Mouse (Mus musculus) embryo, embryonic 10.5 days (tissue): ENCODE measurements at regions not wholly inside any gene's neighbourhood (a gene's known extent, or its start where the extent isn't known, plus 50 kb on each side); places are given as distances from the start of the nearest gene placed in this dataset.

ENCODE experiments used
- DNase-seq: peaks from one replicate; pipeline ENCODE4 v3.0.0-alpha.2; 2015; ENCODE audit warnings: low spot score

DNA sequence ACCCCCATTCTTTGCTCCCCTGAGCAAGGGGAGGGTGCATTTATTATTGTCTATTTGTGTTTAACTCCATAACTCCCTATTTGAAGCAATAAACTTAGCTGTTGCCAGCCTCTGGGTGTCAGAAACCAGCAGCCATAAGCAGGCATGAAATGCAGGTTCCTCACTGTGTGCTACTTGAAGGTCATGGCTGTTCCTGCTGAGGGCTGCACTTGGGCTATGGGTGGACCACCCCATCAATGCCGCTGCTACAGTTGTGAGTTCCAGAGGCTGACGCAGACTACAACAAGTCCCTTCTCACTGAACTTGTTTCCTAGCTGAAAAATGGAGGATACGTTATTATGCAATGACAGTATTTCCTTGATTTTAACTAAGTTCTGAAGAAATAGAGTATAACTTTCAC lies 86.7 kb upstream of the N4bp1 start:
- DNase-seq = no peak

GRCm38 (mm10) chr8:86969051-86969450 lies 84.0 kb upstream of the N4bp1 start:
- DNase-seq = no peak

GRCm38 (mm10) chr8:86967891-86968311 lies 82.8 kb upstream of the N4bp1 start:
- peak; percentile 61 for DNase-seq

DNA sequence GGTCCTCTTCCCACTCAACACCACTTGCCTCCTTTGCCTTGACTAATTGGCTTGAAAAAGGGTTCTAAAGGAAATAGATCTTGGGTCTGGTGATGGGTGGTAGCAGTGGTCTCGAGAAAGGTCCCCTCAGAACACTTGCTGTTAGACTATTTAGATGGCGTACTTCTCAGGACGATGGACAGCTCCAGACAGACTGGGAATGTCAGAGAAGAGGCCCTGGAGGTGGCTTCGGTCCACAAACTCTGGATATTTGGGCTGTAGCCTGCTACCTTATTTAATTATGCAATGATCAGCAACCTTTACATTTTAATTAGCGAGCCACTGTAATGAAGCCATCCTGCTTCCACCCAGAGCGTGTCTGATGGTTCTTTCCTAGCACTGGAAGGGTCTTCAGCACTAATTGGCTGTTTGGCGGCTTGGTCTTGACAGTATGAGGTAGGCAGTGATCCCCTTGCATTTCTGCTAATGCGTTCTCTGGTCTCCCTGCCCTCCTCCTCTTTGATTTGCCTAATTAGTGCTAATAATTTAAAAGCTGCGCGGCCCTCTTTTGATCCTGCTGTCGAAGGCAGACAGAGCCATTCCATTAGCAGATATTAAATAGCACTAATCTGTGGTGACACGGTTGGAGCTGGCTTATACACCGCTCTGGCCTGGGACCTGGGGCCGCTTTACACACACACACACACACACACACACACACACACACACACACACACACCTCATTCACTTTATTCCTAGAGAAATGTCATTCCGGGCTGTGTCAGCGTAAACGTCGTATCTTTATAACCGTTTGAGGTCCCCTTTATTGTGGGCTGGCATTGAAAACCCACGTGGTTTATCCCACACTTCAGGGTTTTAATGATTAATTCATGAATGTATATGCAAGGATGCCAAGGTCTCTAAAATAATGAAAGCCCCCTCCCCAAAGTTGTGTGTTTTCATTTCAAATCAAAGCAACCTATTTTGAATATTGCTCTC lies 76.4 kb upstream of the N4bp1 start:
- peak; percentile 36 for DNase-seq
